Mouse (Mus musculus): ENCODE results near the gene Glyatl3. TPM values are rescaled to one million over a fixed set of nuclear protein-coding genes. Genes with fewer than 3 reads are reported as not detected.

Glyatl3 gene
- not detected in 2 replicates for total RNA-seq (2021)
- long read RNA-seq, experiment 1: 0 reads
- long read RNA-seq, experiment 2: 0 reads

GRCm38 (mm10) chr17:40914250-40914649, at the start of gene Glyatl3:
Glyatl3 (minus strand) TSS chr17:40914350.
- no peak for DNase-seq

- peak; percentile 62 for DNase-seq
Observed at GRCm38 (mm10) chr17:40948518-40948917, 34.4 kb upstream of the Glyatl3 start.

GRCm38 (mm10) chr17:40934420-40935231, 20.5 kb upstream of the Glyatl3 start, which contains the start of the genes Mut and Cenpq:
Mut (plus strand) TSS chr17:40934685.
Cenpq (minus strand) TSS chr17:40935047.
- DNase-seq: peak; percentile 99

GRCm38 (mm10) chr17:40933985-40934384, 19.8 kb upstream of the Glyatl3 start:
- DNase-seq: no peak

GRCm38 (mm10) chr17:40915499-40915898, 1.3 kb upstream of the Glyatl3 start:
- no peak for DNase-seq

GRCm38 (mm10) chr17:40904721-40905154, 9.4 kb downstream of the Glyatl3 start:
- peak; percentile 12 for DNase-seq

- DNase-seq: peak; percentile 11
Observed at GRCm38 (mm10) chr17:40904056-40904597, 10.0 kb downstream of the Glyatl3 start.

- DNase-seq: no peak
Observed at GRCm38 (mm10) chr17:40903345-40903744, 10.8 kb downstream of the Glyatl3 start.

- DNase-seq: no peak
Observed at GRCm38 (mm10) chr17:40899783-40900363, 14.3 kb downstream of the Glyatl3 start.

GRCm38 (mm10) chr17:40896863-40897262, 17.3 kb downstream of the Glyatl3 start:
- DNase-seq: no peak

- no peak for DNase-seq
Observed at GRCm38 (mm10) chr17:40887849-40888536, 26.2 kb downstream of the Glyatl3 start.

GRCm38 (mm10) chr17:40885155-40885554, 29.0 kb downstream of the Glyatl3 start:
- no peak for DNase-seq

GRCm38 (mm10) chr17:40882172-40882571, 32.0 kb downstream of the Glyatl3 start:
- DNase-seq: no peak

GRCm38 (mm10) chr17:40879924-40880691, 34.0 kb downstream of the Glyatl3 start, which contains the start of gene 9130008F23Rik:
9130008F23Rik (minus strand) TSS chr17:40880559.
- peak; percentile 67 for DNase-seq

- no peak for DNase-seq
Observed at GRCm38 (mm10) chr17:40879528-40879923, 34.6 kb downstream of the Glyatl3 start.

- DNase-seq: no peak
Observed at GRCm38 (mm10) chr17:40877741-40878140, 36.4 kb downstream of the Glyatl3 start.

- no peak for DNase-seq
Observed at GRCm38 (mm10) chr17:40875568-40875967, 38.6 kb downstream of the Glyatl3 start.

- DNase-seq: no peak
Observed at GRCm38 (mm10) chr17:40874701-40875100, 39.4 kb downstream of the Glyatl3 start.

GRCm38 (mm10) chr17:40873582-40874011, 40.6 kb downstream of the Glyatl3 start:
- peak; percentile 26 for DNase-seq

- no peak for DNase-seq
Observed at GRCm38 (mm10) chr17:40872626-40873025, 41.5 kb downstream of the Glyatl3 start.

- no peak for DNase-seq
Observed at GRCm38 (mm10) chr17:40868952-40869747, 45.0 kb downstream of the Glyatl3 start.
